Mouse (Mus musculus): ENCODE data around the gene Ddx11.

- TF ChIP-seq POLR2A (IDR thresholded peaks at IDR 0.05; ENCODE audit: control insufficient read depth, extremely low read depth, insufficient read depth, low read length, poor library complexity) (no peak), CTCF (IDR thresholded peaks at IDR 0.05; ENCODE audit: borderline replicate concordance, control insufficient read depth, extremely low read depth, insufficient read depth, low read length, poor library complexity) (no peak)
These were observed 49.3 kb upstream of the Ddx11 start for GRCm38 (mm10) chr17:66073971-66074370.

Measured in thymus, adult 2 months (tissue).